Mouse (Mus musculus): ENCODE data around the gene Ywhah.

- TF ChIP-seq CTCF (IDR thresholded peaks at IDR 0.05; ENCODE audit: low read depth) (no peak), EP300 (IDR thresholded peaks at IDR 0.05; ENCODE audit: low read depth) (no peak)
Observed at GRCm38 (mm10) chr5:33006670-33007069, 11.9 kb upstream of the Ywhah start.
